Mouse (Mus musculus) WW6 (cell line): ENCODE measurements around the gene Pbx3.

ENCODE experiments used
- DNase-seq: peaks from one replicate; pipeline ENCODE4 v3.0.0-alpha.2; 2013; ENCODE audit warnings: low read depth, low spot score

Gene Pbx3

GRCm38 (mm10) chr2:34372305-34373301 is at the start of gene Pbx3:
Pbx3 (minus strand) TSS chr2:34373142.
- DNase-seq, result peak; percentile 87

- DNase-seq, result no peak
Measured at GRCm38 (mm10) chr2:34420256-34420655, 47.3 kb upstream of the Pbx3 start.

- no peak for DNase-seq
Measured at GRCm38 (mm10) chr2:34409741-34410340, 36.9 kb upstream of the Pbx3 start.

GRCm38 (mm10) chr2:34408341-34408740 is 35.4 kb upstream of the Pbx3 start:
- no peak for DNase-seq

GRCm38 (mm10) chr2:34407596-34407995 is 34.7 kb upstream of the Pbx3 start:
- no peak for DNase-seq

GRCm38 (mm10) chr2:34406601-34407464 is 33.9 kb upstream of the Pbx3 start, which contains the start of gene Mapkap1:
Mapkap1 (plus strand) TSS chr2:34406771.
- DNase-seq, result peak; percentile 92

GRCm38 (mm10) chr2:34399535-34399934 is 26.6 kb upstream of the Pbx3 start:
- peak; percentile 5 for DNase-seq

- DNase-seq, result no peak
Measured at GRCm38 (mm10) chr2:34378930-34379329, 6.0 kb upstream of the Pbx3 start.

GRCm38 (mm10) chr2:34374349-34374748 is 1.4 kb upstream of the Pbx3 start:
- no peak for DNase-seq

GRCm38 (mm10) chr2:34373886-34374285 is 944 bp upstream of the Pbx3 start:
- DNase-seq, result no peak

- no peak for DNase-seq
Measured at GRCm38 (mm10) chr2:34371441-34372304, 1.3 kb downstream of the Pbx3 start.

- no peak for DNase-seq
Measured at GRCm38 (mm10) chr2:34370725-34371440, 2.1 kb downstream of the Pbx3 start.

- no peak for DNase-seq
Measured at GRCm38 (mm10) chr2:34370349-34370724, 2.6 kb downstream of the Pbx3 start.

GRCm38 (mm10) chr2:34368396-34368795 is 4.5 kb downstream of the Pbx3 start:
- no peak for DNase-seq

GRCm38 (mm10) chr2:34367024-34367423 is 5.9 kb downstream of the Pbx3 start:
- DNase-seq, result no peak

- no peak for DNase-seq
Measured at GRCm38 (mm10) chr2:34363678-34364077, 9.3 kb downstream of the Pbx3 start.

- DNase-seq, result no peak
Measured at GRCm38 (mm10) chr2:34355801-34356211, 17.1 kb downstream of the Pbx3 start.

- DNase-seq, result no peak
Measured at GRCm38 (mm10) chr2:34352006-34352405, 20.9 kb downstream of the Pbx3 start.

- no peak for DNase-seq
Measured at GRCm38 (mm10) chr2:34347096-34347495, 25.8 kb downstream of the Pbx3 start.

GRCm38 (mm10) chr2:34298664-34299063 is 74.3 kb downstream of the Pbx3 start:
- DNase-seq, result no peak
